Comparison of ENCODE assay signal across 23 mouse cellular contexts in genomic region chr2:167077199-167077962, GRCm38 (mm10). TPM values are rescaled to one million over a fixed set of nuclear protein-coding genes. Genes with fewer than 3 reads are reported as not detected.
DNase-seq lines count a peak whose midpoint lies in the region; TF ChIP-seq lines count a peak whose summit lies in the region.
"Had no signal": no experiment of that assay in that cellular context is flagged by ENCODE, and none has a peak within 500 bp of the region (broad histone marks: within the 10 kb centered on the region; RNA-seq: fewer than 3 reads in every experiment).

No protein-coding gene starts in this region.

- H3K27ac ChIP-seq in testis, adult 2 months (ENCODE audit: control insufficient read depth, insufficient read depth, low read depth, low read length) = no peak overlapping the region; the same call in 1 of the 2 replicates
- H3K27ac ChIP-seq: embryonic facial prominence, embryonic 12.5 days; embryonic facial prominence, embryonic 15.5 days; forebrain, embryonic 12.5 days; forebrain, embryonic 15.5 days; heart, adult 2 months; heart, embryonic 10.5 days; heart, embryonic 13.5 days; hindbrain, embryonic 12.5 days; hindbrain, embryonic 15.5 days had no signal

- intact Hi-C loops in gastrocnemius, postnatal 14 days (cut with DNase I; ENCODE audit: low total_unique reads) = no loop called here

- no peak for TF ChIP-seq CTCF in testis, adult 2 months (IDR thresholded peaks at IDR 0.05; ENCODE audit: control insufficient read depth, insufficient read depth, insufficient replicate concordance, low read depth, low read length)

- H3K27me3 ChIP-seq in testis, adult 2 months (ENCODE audit: control insufficient read depth, insufficient read depth, low read length) = no peaks in the 10 kb centered on the region
- H3K27me3 ChIP-seq: embryonic facial prominence, embryonic 12.5 days; embryonic facial prominence, embryonic 15.5 days; forebrain, embryonic 12.5 days; forebrain, embryonic 15.5 days; hindbrain, embryonic 12.5 days; hindbrain, embryonic 15.5 days had no signal

- H3K4me1 ChIP-seq in testis, adult 2 months (ENCODE audit: control insufficient read depth, insufficient read depth, low read length) = peaks cover 27% of the 10 kb centered on the region

- peak; percentile 71 for DNase-seq in gastrocnemius, adult 18-20 months (ENCODE audit: low spot score)
- DNase-seq in gastrocnemius, postnatal 10 days = no peak
- DNase-seq in testis, postnatal 14 days (ENCODE audit: low spot score) = no peak
- peak; percentile 56 for DNase-seq in gastrocnemius, postnatal 14 days
- peak; percentile 65 for DNase-seq in skeletal muscle tissue, adult 2 months (ENCODE audit: low read depth, low spot score)
- DNase-seq in liver = no peak
- no peak for DNase-seq in layer of hippocampus, adult 11-12 months (ENCODE audit: low spot score)
- DNase-seq: adrenal gland, adult 2 months; adrenal gland, postnatal 14 days; cerebellum, adult 11-12 months; cerebellum, adult 9-10 months; cerebellum, postnatal 25 days; heart, adult 2 months had no signal

- H3K4me3 ChIP-seq in testis, adult 2 months (ENCODE audit: control insufficient read depth, low read depth, low read length) = peak overlapping the region; percentile 29
- H3K4me3 ChIP-seq: embryonic facial prominence, embryonic 12.5 days; embryonic facial prominence, embryonic 15.5 days; erythroblast, embryonic 14.5 days; forebrain, embryonic 12.5 days; forebrain, embryonic 15.5 days; heart, adult 2 months; heart, embryonic 10.5 days; heart, embryonic 13.5 days; hindbrain, embryonic 12.5 days; hindbrain, embryonic 15.5 days had no signal

- TF ChIP-seq POLR2A in testis, adult 2 months (IDR thresholded peaks at IDR 0.05; ENCODE audit: control insufficient read depth, low read depth, low read length) = no peak

- no peaks in the 10 kb centered on the region; the same call in 1 of the 2 replicates for H3K36me3 ChIP-seq in testis, adult 2 months (ENCODE audit: control insufficient read depth, insufficient read depth, low read length)
- H3K36me3 ChIP-seq: embryonic facial prominence, embryonic 12.5 days; embryonic facial prominence, embryonic 15.5 days; forebrain, embryonic 12.5 days; forebrain, embryonic 15.5 days; heart, embryonic 10.5 days; heart, embryonic 13.5 days; hindbrain, embryonic 12.5 days; hindbrain, embryonic 15.5 days had no signal

RNA-seq across cellular contexts. Expression of gene Znfx1, which starts 14.6 kb away (rescaled TPM):
- total RNA-seq in gastrocnemius, adult 18-20 months (2021) = 10 to 100 TPM; 25.7 to 26.8 TPM
- total RNA-seq in gastrocnemius, postnatal 10 days (2021) = 10 to 100 TPM; 13.5 to 16.2 TPM
- 42.7 and 43.3 TPM in 2 replicates for polyA plus RNA-seq in testis, adult 2 months (2012; rRNA removed)
- total RNA-seq in gastrocnemius, postnatal 14 days (2021) = 10 to 100 TPM; 14.5 to 14.8 TPM

Comparison
In these comparisons a context has a peak if more than half of its experiments do, and no peak if none do; other contexts are left out.
1. DNase-seq: peak in gastrocnemius, adult 18-20 months (single experiment), gastrocnemius, postnatal 14 days (single experiment) and skeletal muscle tissue, adult 2 months (single experiment); none in gastrocnemius, postnatal 10 days (single experiment), testis, postnatal 14 days (single experiment), liver (single experiment) and layer of hippocampus, adult 11-12 months (single experiment).